Mouse (Mus musculus) CD4-positive helper T cell, adult 2 months (primary cell): ENCODE results near the gene Tmc8.
"Not testable (repeated sequence)": the region's sequence is repeated elsewhere in the genome, so short reads cannot be mapped to it uniquely, and the experiment has no call there.

Experiments used
- DNase-seq: peaks from one replicate; pipeline ENCODE4 v3.0.0-alpha.2; 2012; ENCODE audit warnings: low read depth, missing footprints, low spot score

Tmc8 gene

DNA sequence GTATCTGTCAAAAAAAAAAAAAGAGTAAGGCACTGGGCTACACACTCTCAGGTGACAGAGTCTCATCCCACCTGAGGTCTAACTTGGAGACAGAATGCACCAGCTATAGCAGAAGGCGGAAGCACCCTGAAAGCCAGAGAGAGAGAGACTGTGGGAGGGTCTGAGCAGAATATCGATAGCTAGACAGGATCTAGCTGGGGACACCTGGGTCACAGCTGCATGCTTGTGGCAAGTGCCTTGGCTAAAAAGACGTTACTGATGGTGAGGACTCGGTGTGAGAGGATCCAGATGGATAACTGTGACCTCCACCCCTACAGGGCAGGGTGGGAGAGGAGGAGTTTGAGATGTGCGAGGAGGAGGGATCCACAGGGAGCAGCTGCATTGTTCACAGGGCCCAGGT lies 15.1 kb downstream of the Tmc8 start:
- DNase-seq = no peak

DNA sequence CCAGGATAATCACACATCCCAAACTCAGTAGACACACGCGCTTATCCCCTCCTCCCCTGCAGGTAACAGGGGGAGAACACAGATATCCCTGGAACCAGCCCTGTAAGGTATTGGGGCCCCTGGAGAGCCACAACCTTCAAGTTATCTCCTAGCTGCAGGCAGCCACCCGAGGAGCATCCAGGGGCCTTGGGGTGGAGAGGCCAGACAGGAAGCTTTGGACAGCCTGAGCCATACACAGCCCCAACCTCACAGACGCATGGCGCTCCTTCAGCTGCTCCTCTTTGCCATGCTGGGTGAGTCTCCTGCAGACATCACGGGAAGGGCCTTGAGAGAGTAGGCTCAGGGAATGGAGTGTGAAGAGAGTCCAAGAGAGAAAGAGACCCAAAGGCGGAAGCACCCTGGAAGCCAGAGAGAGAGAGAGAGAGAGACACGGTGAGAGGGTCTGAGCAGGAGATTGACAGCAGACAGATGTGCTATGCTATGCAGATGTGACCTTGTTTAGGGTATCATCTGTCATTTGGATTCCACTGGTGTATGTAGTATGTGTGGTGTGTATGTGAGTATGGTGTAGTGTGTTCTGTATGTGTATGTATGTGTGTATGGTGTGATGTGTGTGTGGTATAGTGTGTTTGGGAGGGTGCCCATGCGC lies 15.8 kb downstream of the Tmc8 start, which contains the start of gene 6030468B19Rik:
Gene 6030468B19Rik, plus strand, starts transcription at position 150 of the 649 bp plus-strand sequence.
- DNase-seq = no peak

DNA sequence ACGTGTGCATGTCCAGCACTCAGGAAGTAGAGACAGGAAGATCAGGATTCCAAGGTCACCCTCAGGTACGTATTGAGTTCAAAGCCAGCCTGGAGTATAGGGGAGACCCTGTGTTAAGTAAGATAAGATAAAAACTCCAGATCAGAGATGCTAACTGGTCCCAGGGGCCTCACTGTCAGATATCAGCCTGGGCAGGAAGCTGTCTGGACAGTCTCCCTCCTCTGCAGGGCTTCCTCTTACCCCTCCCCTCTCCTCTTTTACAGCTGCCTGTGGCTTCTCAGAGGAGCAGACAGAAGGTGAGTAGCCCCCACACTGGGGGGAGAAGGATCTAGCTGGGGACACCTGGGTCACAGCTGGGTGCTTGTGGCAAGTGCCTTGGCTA lies 16.3 kb downstream of the Tmc8 start:
- DNase-seq = no peak

DNA sequence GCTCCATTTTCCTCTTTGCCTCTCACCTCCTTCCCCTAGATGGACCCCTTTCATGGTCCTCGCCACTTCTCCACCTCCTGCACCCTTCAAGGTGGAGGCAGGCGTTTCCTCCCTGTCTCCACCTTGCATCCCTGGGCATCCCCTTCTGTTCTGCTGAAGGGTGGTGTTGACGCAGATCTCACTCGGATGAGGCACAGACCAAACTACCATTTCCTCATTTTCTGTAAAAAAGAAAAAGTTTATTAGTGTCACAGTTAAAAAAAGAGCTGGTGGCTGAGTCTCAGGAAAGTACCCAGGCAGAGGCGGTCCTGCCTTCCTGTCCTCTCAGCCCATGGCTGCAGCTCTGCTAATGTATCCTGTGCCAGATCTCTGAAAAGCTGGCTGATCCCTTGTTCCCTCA lies 17.3 kb downstream of the Tmc8 start:
- no peak for DNase-seq

DNA sequence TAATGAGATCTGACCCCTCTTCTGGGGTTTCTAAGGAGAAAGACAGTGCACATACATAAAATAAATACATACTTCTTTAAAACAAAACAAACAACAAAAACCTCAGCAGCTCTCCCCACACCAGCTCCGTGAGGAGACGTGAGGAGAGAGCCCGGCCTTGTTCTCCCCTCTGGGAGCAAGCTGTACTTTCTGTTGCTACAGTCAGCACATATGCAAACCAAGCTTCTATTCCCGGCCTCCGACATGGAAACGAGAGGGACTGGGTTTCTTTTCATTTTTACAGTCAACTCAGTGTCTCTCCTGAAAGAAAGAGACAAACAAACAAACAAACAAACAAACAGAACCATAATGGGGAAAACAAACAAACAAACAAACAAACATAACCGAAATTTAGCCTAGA lies 18.2 kb downstream of the Tmc8 start:
- no peak for DNase-seq

DNA sequence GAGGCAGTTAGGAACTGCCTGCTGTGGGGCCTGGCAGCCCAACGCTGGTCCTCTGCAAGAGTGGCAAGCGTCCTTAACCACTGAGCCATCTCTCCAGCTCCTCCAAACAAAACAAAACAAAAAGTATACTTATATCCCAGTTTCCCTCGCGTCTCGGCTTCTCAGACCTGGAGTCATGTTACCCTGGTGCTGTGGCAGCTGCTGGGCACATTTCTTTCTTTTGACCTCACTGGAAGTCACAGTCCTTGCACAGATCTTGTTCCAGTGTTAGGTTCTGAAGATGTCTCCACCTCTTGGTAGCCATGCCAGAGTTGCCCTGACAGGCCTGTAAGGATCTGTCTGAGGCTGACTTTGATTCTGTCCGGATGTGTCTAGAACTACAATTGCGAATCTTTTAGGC lies 19.8 kb downstream of the Tmc8 start:
- no peak for DNase-seq

DNA sequence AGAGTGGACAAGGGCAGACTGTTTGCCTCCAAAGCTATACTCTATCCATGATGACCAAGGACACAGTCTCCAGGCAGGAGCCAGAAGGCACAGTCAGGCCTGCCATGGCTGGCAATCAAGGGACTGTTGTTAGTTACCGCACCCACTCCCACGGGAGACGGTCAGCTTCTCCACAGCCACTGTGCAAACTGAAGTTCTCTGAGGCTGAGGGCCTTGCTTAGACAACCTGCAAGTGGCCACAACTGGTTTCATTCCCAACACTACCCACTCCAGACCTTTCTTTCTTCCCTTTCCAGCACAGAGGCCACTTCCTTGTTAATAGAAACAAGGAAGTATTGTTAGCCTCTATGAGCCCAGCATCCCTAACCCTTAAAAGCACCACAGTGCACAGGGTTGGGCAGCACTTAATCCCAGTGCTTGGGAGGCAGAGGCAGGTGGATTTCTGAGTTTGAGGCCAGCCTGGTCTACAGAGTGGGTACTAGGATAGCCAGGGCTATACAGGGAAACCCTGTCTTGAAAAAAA lies 21.4 kb downstream of the Tmc8 start:
- DNase-seq = no peak

DNA sequence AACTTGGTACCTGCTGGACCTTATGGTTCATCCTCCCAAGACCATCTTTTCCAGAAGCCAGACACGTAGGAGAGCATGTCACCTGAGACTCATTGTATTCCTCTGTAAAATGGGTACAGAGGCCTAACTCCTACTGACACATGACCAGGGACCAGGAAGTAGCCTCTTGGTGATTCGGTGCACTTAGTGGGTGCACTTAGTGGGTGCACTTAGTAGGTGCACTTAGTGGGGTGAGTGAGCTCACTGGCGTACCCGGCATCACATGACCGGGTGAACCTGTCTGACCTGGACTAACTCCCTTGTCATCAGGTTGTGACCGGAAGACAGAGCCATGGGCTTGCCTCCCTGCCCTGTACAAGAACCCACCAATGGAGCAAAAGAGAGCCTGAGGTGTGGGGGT lies 24.9 kb downstream of the Tmc8 start:
- no peak for DNase-seq

DNA sequence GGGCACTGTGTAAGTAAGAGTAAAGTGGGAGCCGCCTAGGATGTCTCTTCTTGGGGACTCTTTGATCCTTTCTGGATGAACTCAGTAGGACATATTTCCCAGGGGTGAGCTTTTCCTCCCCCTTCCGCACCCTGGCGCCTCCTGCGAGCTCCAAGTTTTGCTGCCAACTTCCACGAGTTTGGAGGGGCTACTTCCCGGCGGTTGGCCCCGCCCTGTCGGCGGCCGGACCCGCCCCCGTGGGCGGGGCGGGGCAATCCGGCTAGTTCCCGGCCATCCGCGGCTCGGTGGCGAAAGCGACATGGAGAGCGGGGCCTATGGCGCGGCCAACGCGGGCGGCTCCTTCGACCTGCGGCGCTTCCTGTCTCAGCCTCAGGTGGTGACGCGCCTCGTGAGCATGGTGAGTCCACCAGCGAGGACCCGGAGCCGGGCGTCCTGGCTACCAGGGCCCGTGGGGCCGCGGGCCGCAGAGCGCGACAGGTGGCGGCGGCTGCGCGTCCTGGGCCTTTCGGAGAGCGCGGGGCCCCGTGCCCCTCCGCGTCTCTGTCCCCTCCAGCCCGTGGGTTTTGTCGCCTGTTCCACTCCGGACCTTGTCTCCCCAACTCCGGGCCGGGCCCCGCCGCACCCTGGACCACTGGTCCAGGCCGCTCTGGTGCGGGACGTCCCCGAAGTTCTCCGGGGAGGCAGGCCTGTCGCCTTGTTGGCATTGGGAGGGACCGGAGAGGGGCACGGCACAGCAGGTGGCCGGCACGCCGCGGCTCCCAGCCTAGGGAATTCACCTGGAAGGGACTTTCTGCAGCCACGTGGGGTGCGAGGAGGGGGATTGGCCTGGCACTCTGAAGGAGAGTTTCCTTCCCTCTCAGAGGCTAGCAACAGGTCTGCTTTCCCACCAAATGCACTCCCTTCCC lies 27.8 kb downstream of the Tmc8 start, which contains the start of the genes Gm20708 and Syngr2:
Gene Gm20708, plus strand, starts transcription at position 262 of the 905 bp plus-strand sequence.
Gene Syngr2, plus strand, starts transcription at position 262 of the 905 bp plus-strand sequence.
- peak; percentile 77 for DNase-seq

DNA sequence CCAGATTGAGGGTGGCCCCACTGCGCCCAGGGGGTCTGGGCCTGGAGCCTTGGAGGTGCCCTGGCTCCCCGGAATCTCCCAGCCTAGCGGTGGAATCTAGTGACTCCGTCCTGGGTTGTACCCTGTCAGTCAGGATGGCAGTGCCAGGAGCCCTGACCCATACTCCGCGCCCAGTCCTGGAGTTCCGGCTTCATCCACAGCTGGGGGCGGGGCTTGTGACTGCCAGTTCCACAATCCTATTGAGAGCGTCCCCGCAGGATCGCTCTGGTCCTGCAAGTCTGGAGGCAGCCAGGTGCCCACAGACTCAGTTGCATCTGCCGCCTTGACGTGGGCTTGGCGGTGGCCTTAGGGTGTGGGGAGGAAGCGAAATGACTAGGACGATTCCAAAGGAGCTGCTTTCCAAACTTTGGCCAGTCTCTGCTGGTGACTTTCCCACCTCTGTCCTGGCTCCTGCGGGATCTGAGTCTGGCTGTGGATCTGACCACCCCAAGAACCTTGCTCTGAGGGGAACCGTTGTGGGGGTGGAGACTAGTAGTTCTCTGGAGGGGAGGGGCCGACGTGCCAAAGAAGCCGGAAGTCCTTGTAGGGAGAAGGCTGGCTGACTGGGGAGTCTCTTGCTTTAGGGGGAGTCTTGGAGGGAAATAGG lies 28.6 kb downstream of the Tmc8 start:
- DNase-seq = peak; percentile 83

DNA sequence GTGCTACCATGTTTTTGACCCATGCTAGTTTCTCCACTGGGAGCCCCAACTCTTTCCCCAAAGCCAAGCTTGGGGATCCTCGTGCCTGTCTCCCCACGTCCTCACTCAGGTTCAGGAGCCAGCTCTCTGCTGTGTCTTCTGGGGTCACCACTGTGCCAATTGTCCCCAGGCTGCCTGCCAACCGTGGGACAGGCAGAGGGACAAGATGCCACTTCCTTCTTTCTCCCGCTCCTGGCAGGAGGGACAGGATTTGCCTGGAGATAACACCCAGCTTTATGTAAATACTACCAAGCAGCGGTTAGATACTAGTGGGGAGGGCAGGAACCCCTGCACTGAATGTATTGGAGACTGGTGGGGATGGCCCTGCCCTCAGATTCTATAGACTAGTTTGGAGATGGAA lies 32.0 kb downstream of the Tmc8 start:
- DNase-seq = no peak

DNA sequence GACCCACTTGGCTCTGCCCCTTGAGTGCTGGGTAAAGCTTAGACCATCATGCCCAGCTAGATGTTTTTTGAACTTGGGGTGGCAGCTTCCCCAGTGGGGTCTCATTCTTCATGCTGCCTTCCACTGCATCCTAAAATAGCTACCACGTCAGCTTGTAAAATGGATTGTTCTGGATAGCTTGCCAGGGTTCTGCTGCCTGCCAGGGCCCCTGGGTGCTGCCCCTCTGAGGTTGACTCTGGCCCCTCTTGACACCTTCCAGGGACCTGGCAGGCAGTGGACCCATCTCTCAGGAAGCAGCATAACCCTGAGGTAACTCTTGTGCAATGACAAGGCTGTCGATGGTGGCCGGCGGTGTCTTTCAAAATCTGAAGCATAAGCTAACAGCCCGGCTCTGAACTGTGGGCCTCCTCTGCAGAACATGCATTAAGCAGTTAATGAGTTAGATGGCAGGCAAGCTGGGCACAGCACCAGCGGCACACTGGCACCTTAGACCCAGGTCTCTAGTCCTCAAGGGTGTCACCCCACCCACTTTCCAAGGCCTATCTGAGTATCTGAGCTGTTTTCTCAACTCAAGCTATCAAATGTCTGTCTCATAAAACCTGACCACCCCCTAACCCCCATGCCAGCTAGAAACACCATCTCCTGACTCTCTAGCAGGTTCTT lies 33.0 kb downstream of the Tmc8 start:
- no peak for DNase-seq

DNA sequence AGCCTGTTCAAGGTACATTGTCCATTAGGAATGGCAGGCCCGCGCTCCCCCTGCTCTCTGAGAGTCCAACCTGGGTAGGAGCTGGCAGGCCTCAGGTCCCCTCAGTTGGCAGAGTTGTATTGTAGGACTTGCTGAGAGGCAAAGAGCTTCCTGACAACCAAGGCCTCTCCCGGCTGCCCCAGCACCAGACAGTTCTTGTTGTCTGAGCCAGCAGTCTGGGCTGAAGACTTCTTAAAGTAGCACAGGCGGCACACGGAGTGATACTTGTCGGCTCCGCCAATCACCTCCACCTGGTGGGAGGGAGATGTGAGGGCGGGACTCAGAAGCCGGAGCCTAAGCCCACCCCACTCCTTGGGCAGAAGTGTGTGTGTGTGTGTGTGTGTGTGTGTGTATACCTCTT lies 34.0 kb downstream of the Tmc8 start:
- not testable (repeated sequence) for DNase-seq

DNA sequence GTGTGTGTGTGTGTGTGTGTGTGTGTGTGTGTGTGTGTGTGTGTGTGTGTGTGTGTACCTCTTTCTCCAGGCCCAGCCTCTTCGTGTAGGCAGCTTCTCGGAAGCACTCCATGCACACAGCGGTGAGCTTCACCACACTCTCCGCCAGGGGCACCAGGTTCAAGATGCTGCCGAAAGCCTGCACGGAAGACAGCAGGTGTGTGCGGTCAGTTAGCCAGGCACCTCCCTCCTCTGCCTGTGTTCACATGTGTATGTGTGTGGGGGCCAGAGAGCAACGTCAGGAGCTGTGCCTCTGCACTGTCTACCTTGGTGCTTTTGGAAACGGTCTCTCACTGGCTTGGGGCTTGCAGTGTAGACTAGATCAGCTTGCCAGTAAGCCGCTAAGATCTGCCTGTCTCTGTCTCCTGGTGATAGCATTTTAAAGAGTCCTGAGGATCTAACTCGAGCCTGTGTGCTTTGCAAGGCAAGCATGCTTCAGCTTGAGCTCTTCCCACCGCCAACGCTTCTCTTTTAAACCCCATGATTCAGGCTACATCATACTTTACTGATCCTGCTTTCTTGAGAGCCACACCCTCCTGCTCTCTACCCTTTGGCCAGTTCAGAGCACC lies 34.6 kb downstream of the Tmc8 start:
- DNase-seq = no peak

DNA sequence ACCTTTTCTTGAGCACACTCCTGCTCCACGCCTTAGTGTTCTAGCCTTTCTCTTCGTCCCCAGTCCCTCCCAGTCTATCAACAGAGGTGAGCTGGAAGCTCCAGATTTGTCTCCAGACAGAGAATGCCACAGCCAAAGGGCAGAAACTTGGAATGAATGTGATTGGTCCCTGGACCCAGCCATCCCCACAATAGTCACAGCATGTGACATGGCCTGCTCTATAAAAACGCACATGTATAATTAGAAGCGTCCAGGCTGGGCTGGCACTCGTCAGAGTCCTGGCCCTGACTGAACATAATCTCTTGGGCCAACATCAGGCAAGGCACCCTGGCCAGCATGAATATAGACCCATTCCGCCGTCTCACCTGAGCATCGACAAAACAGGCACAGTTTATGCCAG lies 37.2 kb downstream of the Tmc8 start:
- DNase-seq = no peak

DNA sequence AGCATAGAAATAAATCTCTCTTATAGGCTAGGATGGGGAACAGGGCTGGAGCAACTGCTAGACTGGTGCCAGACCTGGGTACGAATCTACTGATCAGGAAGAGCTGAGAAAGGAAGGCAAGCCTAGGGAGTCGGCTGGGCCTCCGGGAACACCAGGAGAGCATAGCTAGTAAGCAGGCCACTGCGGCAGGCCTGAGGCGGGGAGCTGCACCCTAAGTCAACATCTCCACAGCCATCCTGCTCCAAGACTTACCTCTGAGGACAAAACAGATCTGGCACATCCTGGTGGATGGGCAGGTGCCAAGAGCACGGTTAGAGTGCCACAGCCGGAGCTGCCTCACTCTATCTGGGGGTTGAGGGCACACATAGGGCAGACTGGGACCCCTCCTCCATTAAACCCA lies 38.3 kb downstream of the Tmc8 start:
- no peak for DNase-seq

DNA sequence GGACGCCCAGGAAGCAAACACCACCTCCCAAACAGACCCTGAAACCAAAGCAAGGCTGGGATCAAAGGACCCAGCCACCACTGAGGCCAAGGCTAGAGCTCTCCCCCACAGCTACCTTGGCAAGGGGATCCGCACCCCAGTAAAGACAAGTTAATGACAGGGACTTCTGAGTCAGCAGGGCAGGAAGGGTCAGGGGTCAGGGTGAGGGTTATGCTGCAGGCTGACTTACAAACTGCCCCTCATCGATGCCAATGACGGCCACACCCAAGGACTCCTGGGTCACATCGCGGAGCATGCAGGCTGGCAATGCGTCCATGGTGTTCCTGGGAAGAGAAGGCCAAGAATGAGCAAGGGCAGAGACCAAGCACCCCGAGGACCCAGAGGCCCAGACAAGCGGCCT lies 40.0 kb downstream of the Tmc8 start:
- DNase-seq = no peak

DNA sequence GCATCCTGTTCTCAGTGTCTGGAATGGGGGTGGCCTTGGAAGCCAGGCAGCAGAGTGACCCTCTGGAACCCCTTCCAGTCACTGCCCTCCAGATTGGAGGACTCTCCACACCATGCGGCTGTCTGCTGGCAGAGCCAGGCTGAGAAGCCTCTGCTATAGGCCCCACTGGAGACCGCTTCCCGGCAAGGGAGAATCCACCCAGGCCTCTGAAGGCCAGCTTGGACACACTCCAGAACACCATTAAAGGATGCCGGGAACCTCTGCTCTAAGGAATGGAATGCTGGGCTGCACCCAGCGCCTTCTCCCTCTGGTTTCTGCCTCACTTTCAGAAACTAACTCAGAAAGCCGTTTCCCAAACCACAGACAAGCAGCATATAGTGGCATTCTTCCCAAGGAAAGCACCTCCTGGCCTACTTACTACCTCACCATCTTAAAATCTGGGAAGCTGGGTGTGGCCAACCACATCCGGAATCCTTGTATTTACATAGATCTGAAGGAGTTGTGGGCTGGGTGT lies 40.9 kb downstream of the Tmc8 start:
- DNase-seq = no peak

DNA sequence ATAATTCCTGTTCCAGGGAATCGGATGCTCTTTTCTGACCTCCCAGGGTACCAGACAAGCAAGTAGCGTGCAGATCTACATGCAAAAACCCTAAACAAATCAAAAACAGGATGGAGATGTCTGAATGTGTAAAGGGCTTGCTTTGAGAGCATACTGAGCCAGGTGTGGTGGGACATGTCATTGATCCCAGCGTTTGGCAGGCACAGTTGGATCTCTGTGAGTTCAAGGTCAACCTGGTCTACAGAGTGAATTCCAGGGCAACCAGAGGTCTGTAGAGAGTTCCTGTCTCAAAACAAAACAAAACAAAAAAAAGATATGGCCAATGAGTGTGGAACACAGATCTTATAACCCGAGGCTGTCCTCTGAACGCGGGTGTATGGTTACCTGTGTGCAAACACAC lies 41.5 kb downstream of the Tmc8 start:
- DNase-seq = no peak

DNA sequence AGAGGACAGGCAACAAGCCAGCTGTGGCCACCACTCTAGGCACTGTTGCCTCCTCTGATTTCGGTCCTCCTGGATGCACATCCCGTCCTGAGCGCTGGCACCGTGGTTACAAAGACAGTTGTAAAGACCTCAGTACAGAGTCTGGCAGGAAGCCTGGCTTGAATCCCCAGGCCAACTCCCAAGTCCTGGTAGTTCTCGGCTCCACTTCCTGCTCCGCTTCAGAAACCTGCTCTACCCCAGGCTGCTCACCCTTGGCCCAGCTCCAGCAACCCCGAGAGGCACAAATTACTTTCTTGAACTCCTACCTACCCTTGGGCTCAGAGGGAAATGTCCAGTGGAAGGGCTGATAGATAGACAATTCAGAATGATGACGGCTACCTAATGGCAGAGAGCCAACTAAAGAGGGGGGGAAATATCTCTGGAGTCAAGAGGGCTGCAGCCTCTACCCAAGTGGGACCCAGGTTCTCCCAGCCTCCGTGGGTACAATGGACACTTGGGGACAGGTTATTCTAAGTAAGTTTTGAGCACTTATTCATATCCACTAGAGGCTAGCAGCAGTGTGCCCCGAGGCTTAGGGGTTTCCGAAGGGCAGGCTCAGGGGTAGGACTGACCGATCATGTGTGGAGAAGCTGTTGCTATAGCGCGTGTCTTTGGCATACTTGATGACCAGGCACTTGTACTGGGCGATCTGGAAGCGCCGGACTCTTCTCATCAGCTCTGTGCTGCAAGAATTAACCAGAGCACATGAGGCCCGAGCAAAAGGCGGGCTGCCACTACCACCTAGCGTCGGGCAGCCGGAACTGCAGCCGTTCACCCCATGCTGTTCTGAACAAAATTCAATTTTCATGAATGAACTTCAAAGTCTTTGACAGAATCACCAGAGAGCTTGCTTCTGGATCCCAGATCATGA lies 42.4 kb downstream of the Tmc8 start:
- DNase-seq = peak; percentile 83
